Mouse (Mus musculus) c-Kit-positive CD71-negative TER-119-negative erythroid progenitor cells, embryonic 14.5 days (primary cell): ENCODE results near the gene Pttg1ip.

ENCODE experiments used
- DNase-seq: peaks from one replicate; pipeline ENCODE4 v3.0.0-alpha.2; 2013; ENCODE audit warnings: low read depth

Gene Pttg1ip

DNA sequence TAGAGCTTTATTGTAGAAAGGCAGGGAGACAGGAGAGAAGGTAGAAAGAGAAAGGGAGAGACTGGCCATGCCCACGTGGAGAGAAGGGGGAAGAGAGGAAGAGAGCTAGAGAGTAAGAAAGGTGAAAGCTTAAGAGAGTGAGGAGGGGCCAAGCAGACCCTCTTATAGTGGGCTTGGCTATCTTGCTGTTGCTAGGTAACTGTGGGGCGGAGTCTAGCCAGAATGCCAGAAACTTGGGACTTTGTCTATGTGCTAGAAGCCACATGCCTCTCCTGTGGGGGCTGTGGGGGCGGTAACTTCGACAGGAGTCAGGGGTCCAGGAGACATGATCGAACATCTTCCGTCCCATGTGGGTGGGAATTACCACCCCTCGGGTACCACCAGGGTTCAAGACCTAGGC lies 12.0 kb upstream of the Pttg1ip start:
- DNase-seq: no peak

DNA sequence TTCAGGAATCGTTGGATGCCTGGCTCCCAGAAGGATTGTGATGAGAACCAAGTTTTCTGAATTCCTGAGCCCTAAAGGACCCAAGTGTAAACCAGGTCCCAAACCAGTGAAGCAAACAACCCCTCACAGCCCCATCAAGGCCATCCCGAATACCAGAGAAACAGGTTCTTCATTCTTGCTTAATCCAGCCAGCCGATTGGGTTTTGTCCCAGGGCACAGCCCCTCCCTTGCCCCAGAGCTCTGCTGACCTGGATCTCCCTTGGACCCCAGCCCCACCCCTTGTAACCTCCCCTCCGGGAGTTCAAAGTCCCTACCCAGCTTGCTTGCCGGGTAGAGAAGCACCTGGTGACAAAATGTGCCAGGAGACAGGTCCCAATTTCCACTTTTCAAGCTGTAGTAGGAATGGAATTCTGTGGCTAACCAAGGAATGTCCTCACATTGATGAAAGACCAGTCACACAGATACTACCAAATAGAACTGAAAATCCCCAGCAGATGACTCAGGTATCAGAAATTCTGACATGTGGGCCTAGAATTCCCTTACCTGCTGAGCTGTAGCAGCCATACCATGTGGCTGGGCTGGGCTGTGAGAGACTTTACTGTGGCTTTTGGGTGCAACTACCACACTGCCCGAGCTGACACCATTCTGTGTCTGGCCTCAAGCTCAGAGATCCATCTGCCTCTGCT lies 11.4 kb upstream of the Pttg1ip start:
- DNase-seq: no peak

DNA sequence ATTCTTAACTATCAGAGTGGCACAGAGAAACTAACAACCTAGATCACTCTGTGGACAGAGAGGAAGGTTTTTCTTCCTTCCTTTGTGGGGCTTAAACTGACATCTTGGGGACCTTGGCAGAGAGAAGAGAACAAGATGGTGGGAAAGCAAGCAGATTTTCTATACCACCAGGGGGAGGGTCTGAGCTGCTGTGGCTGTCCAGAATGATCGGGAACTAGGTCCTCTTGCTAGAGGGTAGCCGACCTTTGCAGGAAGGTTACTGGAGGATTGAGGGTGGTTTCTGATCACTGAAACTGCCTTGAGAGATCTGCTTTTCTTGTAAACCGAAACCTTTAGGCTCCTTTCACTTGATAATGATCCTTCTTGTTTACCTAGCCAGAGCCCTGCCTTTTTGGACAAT lies 9.3 kb upstream of the Pttg1ip start:
- DNase-seq: no peak

DNA sequence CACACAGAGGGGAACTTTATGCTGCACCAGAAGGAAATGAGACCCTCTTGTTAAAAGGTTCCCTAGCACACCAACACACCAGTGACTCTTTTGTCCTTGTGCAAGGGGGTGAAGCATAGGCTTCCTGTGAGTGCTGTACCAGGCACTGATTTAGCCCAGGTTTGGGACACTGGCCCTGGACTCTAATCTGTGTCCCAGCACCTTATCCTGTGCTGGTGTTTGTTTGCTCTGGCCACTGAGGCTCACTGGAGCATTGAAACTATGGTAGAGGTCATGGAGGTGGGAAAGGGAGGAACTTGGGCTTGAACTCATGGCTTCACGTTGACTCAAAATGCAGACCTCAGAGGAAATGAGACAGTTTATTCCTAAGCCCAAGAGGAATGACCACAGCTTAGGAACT lies 8.4 kb upstream of the Pttg1ip start:
- no peak for DNase-seq

DNA sequence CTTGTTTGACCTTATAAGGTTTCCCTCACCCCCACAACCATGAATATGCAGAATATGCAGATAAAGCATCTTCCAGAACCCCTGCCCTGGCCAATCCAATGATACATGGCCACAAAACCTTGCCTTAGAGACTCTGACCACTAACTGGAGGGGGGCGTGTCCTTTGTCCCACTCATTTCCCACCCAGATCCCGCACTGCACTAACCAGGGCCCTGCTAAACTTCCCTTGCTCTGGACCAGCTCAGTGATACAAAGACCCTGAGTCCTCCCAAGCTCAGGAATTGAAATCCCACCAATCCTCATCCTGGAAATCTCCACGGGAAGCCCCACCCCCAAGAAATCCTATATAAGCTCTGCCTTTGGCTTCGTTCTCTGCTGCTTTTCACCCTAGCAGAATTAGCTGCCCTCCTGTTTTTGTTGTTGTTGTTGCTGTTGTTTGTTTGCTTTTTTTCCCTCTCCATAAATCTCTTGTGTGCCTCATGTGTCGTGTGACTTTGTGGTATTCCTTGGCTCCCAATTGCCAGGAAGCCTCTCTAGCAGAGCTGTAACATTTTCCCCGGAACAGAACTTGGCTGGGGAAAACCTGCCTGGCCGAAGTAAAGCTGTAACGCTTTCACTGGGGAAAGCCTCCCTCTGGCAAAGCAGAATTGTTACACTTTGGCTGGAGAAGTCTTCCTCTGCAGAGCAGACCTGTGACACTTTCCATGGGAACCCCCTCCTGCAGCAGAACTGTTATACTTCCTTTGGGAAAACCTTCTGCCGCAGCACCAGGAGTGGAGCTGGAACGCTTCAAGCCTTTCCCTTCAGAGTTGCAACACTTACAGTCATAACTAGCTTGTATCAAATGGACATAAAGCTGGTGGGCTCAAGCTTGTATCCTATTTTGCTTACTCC lies 1.2 kb upstream of the Pttg1ip start:
- DNase-seq: no peak

DNA sequence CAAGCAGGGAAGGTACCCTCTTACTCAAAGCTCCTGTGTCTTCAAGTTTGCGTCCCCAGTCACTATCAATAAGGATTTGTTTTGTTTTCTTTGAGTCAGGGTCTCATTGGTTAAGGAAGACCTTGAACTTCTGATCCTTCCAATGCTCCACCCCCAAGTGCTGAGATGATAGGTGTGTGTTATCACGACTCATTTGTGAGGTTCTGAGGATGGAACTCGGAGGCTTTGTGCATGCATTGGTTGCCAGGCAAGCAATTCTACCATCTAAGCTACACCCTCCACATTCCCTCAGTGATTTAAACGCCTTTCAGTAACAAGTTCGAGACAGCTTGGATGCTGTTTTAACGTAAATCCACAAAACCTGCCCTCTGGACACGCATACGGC lies 505 bp upstream of the Pttg1ip start:
- DNase-seq: no peak

DNA sequence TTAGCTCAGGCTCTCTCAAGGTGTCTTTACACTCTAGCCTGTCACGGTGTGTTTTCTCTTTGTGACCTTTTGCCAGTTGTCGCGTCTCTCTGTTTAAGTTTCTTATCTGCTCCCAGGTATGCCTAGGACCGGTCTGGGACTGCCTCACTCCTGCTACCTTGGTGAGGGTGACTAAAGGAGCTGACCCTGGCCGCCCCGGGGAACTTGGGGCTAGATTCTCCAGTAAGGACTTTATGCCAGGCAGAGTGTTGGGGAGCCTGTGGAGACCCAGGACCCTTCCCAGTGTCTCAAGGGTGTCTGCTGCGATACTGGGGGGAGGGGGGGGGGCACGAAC lies 732 bp downstream of the Pttg1ip start:
- no peak for DNase-seq

DNA sequence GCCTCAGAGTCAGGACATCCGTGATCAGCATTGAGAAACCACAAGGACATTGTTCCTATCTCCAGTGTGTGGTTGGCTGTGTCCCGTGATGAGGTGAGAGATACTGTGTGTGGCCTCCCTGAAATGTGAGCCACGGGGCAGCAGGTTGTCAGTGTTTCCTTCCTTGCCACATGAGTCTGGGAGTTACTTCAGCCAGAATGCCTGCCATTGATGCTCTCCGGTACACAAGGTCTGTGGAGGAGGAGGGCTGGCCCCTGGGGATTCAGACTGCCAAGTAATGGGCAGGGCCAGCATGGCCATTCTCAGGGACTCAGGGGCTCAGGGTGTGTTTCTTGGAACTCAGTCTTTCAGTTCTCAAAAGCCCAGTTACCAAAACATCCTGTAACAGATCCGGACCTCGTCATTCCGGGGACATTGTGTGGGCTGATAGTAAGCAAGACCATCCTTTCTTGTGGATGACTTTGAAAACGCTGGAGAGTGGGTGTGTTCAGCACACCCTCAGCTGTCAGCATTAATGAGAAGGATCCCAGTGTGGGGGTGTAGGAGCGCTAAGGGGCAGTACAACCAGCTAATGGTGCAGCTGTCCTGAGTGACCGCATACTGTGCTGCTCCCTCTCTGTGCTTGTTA lies 2.4 kb downstream of the Pttg1ip start:
- peak; percentile 38 for DNase-seq

DNA sequence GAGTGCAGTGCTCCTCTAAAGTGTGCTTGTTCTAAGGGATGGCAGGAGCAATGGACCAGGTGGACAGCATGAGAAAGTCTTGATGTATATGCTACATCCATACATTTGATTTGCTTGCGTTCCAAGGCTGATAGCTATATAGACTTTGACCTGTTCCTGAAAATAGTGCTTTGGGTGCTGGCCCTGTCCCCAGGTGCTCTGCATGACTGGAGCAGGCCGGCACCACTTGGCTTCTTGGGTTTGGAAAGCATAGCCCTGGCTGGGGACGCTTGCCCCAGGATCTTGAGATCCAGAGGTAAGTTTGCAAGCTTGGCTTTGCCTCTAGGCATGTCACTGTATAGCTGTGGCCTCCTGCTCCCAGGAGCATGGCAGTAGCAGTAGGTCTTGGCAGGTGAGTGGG lies 5.1 kb downstream of the Pttg1ip start:
- no peak for DNase-seq

DNA sequence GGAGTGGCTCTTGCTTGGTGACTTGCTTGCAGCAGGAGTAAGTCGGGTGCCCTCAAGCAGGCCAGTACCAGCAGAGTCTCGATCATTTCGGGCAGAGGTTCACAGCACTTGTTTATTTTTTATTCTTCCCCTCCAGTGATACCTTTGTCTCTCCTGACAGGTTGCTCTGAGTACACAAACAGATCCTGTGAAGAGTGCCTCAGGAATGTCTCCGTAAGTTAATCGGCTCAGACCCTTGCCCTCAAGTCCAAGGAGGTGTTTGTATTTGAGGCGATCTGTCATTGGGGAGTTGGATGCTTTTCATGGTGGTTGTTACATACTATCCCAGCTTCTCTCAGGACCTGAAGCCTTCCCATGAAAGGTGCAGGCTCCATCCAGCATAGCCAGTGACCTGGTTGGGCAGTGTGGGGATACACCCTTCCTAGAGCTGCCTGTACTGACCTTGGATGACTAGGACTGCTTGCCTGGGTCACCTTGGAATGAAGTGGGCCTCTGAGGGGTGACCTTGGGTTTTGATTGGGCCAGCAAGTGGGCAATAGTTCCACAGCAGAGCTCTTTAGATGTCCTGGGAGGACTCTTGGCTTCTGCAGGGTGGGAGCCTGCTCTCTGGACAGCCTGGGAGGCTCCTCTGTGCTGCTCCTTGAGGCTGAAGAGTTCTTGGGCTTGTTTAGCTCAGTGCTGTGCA lies 5.7 kb downstream of the Pttg1ip start:
- no peak for DNase-seq

DNA sequence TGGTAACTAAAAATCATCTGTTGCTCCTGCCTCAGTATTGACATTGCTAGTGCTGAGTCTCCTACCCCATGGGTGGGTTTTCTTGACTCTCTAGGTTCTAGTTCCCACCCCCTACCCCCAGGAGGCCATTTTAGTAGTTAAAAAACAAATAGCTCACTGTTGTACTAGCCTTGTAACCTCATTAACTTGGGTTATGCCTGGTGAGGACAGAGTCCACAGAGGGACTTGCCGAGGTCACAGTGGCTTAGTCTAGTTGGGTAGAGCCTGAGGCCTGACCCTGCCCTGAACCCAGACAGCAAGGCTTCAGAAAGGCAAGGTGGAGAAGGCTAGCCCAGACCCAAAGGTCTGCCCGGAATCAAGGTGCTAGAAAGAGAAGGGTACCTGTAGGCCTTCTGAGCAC lies 6.5 kb downstream of the Pttg1ip start:
- DNase-seq: no peak

DNA sequence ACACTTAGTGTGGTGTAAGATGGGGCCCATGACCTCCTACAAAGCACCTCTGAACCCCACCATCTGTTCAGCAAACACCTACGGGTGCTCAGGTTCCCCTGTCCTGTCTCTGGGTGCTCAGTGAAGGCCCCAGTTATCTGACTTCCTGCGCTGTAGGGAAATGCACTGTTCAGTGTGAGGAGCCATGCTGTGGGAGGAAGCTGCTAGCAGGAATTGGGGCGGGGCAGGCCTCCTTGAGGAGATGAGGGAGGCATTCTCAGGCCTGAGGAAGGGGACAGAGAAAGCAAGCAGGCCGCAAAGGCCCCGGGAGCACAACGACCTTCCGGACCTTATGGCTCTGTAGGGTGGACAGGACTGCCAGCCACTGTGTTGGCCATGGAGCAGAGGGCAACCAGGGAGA lies 7.6 kb downstream of the Pttg1ip start:
- no peak for DNase-seq

DNA sequence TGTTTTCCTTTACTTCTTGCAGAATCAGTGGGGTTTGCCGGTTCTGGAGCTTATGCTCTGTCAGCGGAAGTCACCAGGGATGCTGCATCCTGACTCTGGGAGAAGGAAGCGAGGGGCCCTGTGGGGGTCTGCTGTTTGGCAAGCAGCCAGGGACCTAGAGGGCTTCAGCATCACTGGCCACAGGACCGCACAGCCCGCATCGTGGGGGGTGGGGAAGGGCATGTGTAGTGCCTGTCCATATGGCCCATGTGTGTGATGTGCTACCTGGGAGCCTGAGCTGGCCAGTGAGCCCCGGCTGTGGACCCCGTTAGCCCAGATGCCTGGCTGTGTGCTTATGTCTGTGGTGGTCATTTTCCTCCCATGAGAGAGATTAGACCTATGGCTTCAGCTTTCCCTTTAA lies 8.2 kb downstream of the Pttg1ip start:
- no peak for DNase-seq

DNA sequence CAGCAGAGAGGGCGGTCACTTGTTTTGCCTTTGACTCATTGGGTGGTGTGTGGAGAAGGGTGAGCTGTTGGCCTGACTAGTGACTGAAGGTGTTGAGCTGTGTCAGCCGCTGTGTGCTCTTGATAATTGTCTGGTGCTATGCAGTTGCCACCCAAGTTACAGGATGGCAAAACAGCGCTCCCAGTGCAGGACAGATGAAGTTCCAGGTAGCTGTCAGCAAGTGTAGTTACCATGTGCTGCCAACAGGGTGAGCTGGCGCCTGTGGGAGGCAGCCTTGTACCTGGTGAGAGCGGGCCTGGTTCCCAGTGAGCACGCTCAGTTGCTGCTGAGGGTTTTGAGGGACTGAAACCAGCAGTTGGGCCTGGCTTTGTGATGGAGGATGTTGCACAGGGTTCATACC lies 9.3 kb downstream of the Pttg1ip start:
- peak; percentile 66 for DNase-seq

DNA sequence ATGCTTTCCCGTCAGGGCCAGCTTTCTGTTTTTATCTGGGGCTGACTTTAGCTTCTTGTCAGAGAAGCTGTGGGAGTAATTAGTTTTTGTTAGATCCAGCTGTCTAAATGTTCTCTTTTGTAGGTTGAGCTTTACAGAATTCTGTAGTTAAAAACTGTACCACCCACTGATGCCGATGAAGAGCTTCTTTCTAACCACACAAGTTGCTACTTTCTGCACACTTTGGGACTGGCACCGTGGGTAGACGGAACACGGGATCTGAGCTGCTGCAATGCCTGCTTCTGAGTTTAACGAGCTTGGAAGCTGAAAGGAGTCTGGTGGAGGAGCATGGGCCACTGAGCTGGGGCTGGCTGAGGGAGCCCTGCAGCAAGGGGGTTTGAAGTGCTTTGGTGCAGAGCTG lies 10.0 kb downstream of the Pttg1ip start:
- no peak for DNase-seq

DNA sequence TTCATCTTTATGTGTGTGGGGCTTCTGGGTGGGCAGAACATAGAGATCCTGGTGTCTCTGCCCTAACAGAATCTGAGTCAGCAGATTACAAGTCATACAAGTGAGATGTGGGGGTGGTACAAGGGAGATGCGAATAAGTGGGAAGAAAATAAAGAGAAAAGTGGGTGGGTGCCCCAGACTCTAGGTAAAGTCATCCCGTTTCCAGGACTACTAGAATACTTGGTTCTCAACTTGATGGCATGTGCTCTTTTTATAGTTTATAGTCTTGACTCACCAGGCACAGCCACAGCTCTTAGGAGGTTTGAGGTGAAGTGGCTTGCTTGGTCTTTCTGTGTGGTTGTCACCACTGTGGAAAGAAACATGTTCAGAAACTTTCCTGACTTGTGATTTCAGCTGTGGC lies 14.5 kb downstream of the Pttg1ip start:
- no peak for DNase-seq

DNA sequence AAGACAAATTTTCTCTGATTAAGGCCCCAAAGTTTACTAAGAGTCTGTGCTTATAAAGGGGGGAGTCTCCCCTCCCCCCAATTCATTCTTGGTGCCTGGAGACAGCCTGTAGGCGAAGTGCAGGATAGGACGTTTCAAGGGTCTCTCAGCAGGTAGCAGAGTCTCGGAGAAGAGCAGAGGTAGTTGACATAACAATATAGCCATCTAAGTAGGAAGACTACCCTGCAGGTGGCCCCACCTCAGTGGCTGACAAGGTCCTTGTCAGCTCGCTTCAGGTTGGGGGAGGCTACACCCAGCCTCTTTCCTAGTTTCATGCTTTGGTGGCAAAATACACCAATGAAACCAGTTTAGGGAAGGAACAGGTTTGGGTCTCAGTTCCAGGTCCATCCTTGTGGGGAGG lies 21.5 kb downstream of the Pttg1ip start:
- no peak for DNase-seq

DNA sequence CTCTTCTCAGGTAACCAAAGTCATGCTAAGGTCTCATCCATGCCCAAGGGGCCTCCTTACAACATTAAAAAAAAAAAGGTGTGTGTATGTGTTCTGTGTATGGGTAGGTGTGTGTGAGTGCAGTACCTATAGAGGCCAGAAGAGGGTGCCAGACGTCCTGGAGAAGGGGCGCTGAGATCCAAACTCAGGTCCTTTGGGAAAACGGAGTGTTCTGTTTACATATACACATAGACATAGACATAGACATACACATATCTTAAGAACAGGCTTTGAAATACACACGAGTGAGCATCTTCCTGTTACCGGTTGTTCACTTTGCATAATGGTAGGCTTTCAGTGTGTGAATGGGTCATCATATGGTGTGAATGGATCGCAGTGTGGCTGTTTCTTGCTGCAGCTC lies 22.6 kb downstream of the Pttg1ip start:
- no peak for DNase-seq

DNA sequence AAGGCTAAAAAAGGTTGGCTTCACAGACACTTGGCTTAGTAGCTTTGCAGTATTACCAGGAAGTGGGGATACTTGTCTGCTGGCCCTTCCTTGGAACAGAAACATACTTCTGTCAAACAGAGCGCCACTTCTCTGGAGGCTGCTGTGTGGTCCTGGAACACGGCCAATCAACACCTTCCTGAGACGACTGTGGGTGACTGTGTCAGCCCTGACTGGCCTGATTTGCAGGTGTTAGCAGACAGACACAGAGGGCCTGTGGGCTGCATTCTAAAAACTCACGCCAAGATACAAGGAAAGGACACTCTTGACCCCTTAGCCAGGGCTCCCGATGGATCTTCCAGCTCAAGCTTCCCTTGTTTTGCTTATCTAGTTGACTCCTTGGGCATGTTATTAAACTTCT lies 23.4 kb downstream of the Pttg1ip start:
- DNase-seq: no peak

DNA sequence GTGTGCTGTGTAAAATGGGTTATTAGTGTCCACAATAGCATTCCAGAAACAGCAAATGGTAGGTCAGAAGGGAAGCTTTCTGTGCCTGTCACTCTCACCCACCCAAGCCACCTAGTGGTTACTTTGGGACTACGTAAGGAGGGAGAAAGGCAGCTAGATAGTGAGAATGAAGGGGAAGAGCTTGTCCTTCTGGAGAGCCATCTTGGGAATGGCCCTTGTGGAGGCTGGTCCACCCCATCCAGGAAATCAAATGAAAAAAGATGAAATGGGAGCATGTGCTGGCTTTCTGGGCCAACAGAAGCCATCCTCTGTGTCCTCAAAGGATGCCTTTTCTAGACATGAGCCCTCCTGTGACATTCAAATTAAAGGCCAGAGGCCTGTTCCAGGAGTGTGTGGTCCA lies 23.8 kb downstream of the Pttg1ip start:
- no peak for DNase-seq

DNA sequence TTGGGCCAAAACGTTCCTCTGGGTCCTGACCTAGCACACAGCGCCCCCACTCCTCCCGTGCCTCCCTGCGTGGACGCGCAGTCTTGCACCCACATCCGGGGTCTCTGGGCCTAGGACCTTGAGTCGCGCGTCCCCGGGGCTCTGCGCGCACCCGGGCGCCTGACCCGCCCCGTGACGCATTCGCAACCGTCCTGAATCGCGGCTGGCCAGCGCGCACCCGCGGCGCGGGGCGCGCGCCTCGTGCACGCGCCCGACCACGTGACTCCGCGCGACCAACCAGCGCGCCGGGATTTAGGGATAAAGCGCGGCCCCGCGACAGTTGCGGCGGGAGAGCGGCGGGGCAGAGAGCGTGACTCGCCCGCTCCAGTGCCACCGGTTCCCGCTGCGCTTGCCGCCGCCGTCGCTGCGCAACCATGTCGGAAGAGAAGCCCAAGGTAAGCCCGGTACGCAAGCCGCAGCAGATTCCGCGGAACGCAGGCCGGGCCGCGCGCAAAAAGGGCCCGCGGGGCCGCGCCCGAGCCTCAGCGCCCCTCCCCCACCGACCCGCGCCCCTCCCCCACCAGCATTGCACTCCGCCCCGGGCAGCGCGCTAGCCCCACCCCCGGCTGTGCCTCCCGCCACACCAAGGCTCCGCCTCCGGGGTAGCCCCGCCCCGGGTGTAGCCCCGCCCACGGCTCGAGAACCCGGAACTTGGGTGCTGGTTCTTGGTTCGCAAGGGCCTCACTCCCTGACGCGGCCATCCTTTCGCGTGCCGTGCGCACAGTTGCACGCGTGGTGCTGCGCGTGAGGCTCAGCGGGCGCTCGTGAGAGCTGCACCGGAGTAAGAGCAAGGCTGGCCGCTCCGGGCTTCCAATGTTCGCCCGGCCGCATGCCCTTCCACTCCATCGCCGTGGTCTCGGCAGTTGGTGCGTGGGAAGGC lies 24.6 kb downstream of the Pttg1ip start, which contains the start of the genes Sumo3 and Gm49325:
TSS of gene Sumo3 (plus strand) at position 190 of the 919 bp plus-strand sequence.
TSS of gene Gm49325 (plus strand) at position 290 of the 919 bp plus-strand sequence.
- peak; percentile 84 for DNase-seq
